Comparison of ENCODE assay signal across 1 mouse cellular context in the genomic region with DNA sequence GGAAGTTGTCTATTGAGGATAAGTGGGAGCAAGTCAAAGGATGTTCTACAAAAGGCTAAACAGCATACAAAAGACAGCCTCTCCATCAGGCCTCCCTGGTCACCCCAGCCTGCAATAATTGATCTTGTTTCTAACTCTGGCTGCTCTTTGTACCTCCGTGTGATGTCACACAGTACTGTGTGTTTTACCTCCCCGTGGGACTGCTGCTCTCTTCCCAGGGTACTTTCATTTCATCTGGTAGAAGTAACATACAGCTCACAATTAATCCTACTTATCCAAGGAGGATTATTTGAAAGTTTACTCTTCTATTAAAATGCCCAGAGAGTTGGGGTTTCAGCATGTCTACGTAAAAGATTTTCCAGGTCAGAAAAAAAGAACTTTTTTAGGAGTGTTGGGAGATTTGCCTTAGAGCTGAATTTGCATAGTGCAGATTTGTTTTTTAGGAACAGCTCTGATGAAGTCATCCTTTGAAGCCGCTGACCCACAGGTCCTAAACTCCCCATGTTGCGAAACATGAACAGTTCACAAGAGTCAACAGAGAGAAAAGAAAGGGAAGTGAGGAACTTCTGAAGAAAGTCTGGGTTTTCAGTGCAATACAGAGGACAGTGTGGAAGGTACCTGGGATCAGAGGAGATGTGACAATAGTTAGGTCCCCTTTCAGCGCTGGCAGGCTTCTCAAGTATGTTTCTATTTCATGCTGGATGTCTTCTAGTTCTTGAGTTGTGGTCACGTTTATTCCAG.
TF ChIP-seq lines count a peak whose summit lies in the region.

No protein-coding gene starts in this region.

TF ChIP-seq in CH12.LX, 34 proteins besides CTCF, POLR2A, EP300 and RAD21 (continued from another document):
- TF ChIP-seq ZMIZ1 (IDR thresholded peaks at IDR 0.05; ENCODE audit: low read depth, low read length) (0 out of 2 replicates have a peak, but pooled peaks have one; percentile 35), MAZ (IDR thresholded peaks at IDR 0.05; ENCODE audit: low read depth, low read length) (peak; percentile 70; the same call in 1 of the 2 replicates), CHD1 (IDR thresholded peaks at IDR 0.05; ENCODE audit: low read depth, low read length) (peak; percentile 87; the same call in 1 of the 2 replicates), MEF2A (IDR thresholded peaks at IDR 0.05; ENCODE audit: borderline replicate concordance, low read depth, low read length) (peak; percentile 74; the same call in 1 of the 2 replicates), POLR2AphosphoS2 (IDR thresholded peaks at IDR 0.05; ENCODE audit: low read depth, low read length) (no peak), JUND (conservative IDR thresholded peaks at IDR 0.05; ENCODE audit: low read depth, low read length) (peak; percentile 87), CHD2 (IDR thresholded peaks at IDR 0.05; ENCODE audit: low read length) (no peak), ETS1 (conservative IDR thresholded peaks at IDR 0.05; ENCODE audit: low read depth, low read length) (peak; percentile 90), GABPA (IDR thresholded peaks at IDR 0.05; ENCODE audit: insufficient replicate concordance, low read depth, low read length) (no peak), MAFK (IDR thresholded peaks at IDR 0.05; ENCODE audit: insufficient replicate concordance, low read length) (peak; percentile 11; the same call in 1 of the 2 replicates), JUN (IDR thresholded peaks at IDR 0.05; ENCODE audit: insufficient read depth, low read depth, low read length) (peak; percentile 92), NRF1 (IDR thresholded peaks at IDR 0.05; ENCODE audit: low read depth, low read length) (no peak), USF2 (conservative IDR thresholded peaks at IDR 0.05; ENCODE audit: low read depth, low read length) (no peak), ZKSCAN1 (IDR thresholded peaks at IDR 0.05; ENCODE audit: borderline replicate concordance, low read depth, low read length) (no peak), MAX (IDR thresholded peaks at IDR 0.05; ENCODE audit: low read length) (no peak), KAT2A (IDR thresholded peaks at IDR 0.05; ENCODE audit: insufficient replicate concordance, low read length) (no peak), BHLHE40 (IDR thresholded peaks at IDR 0.05; ENCODE audit: low read depth, low read length) (peak; percentile 72), TBP (conservative IDR thresholded peaks at IDR 0.05; ENCODE audit: low read depth, low read length) (peak; percentile 89), RCOR1 (conservative IDR thresholded peaks at IDR 0.05; ENCODE audit: low read depth, low read length) (peak; percentile 71; the same call in 1 of the 2 replicates), UBTF (IDR thresholded peaks at IDR 0.05; ENCODE audit: low read depth, low read length) (no peak), ZC3H11A (IDR thresholded peaks at IDR 0.05; ENCODE audit: low read depth, low read length) (no peak), HCFC1 (IDR thresholded peaks at IDR 0.05; ENCODE audit: low read depth, low read length) (peak; percentile 51; the same call in 1 of the 2 replicates), E2F4 (IDR thresholded peaks at IDR 0.05; ENCODE audit: insufficient replicate concordance, low read depth, low read length) (no peak), NELFE (IDR thresholded peaks at IDR 0.05; ENCODE audit: low read depth, low read length) (0 out of 2 replicates have a peak, but pooled peaks have one; percentile 36), ELF1 (IDR thresholded peaks at IDR 0.05; ENCODE audit: low read depth, low read length) (peak; percentile 53), MYC (IDR thresholded peaks at IDR 0.05; ENCODE audit: low read depth, low read length) (0 out of 2 replicates have a peak, but pooled peaks have one; percentile 35), ZNF384 (IDR thresholded peaks at IDR 0.05; ENCODE audit: low read depth, low read length) (peak; percentile 69), IRF4 (IDR thresholded peaks at IDR 0.05; ENCODE audit: low read depth, low read length) (peak; percentile 85), PAX5 (IDR thresholded peaks at IDR 0.05; ENCODE audit: low read length) (no peak), SIN3A (IDR thresholded peaks at IDR 0.05; ENCODE audit: low read length) (peak; percentile 98), SMC3 (IDR thresholded peaks at IDR 0.05; ENCODE audit: low read depth, low read length) (no peak)
